Mouse (Mus musculus) stomach, embryonic 14.5 days (tissue): ENCODE results near the gene 6330409D20Rik. TPM values are rescaled to one million over a fixed set of nuclear protein-coding genes. Genes with fewer than 3 reads are reported as not detected.

Experiments used
- ATAC-seq: fragments of 200-750 bp; cut with Nextera tagmentation; 2 replicates; pipeline ENCODE4 v1.8.0; 2017; ENCODE audit warnings: low read depth, moderate TSS enrichment; ENCODE audit not compliant: insufficient number of reproducible peaks, insufficient read depth, low FRiP score
- H3K27ac ChIP-seq: fragments of 300-500 bp; sonication (generic); 2 replicates; pipeline ENCODE4 v1.5.1; 2014; ENCODE audit warnings: mild to moderate bottlenecking, low read length, moderate library complexity, mixed read lengths
- H3K27me3 ChIP-seq: fragments of 300-500 bp; sonication (generic); 2 replicates; pipeline ENCODE4 v1.6.1; 2014; ENCODE audit warnings: low read length, control low read depth, mixed read lengths; ENCODE audit not compliant: control insufficient read depth, insufficient read depth
- H3K36me3 ChIP-seq: fragments of 300-500 bp; sonication (generic); 2 replicates; pipeline ENCODE4 v1.6.1; 2014; ENCODE audit warnings: mild to moderate bottlenecking, control low read depth, low read length, moderate library complexity, mixed read lengths; ENCODE audit not compliant: control insufficient read depth, insufficient read depth
- H3K4me1 ChIP-seq: fragments of 300-500 bp; sonication (generic); 2 replicates; pipeline ENCODE4 v1.6.1; 2014; ENCODE audit warnings: low read length, control low read depth, mixed read lengths; ENCODE audit not compliant: control insufficient read depth, insufficient read depth
- H3K4me2 ChIP-seq: fragments of 300-500 bp; sonication (generic); replicated peaks from 2 replicates; pipeline ENCODE4 v1.6.1; 2014; ENCODE audit warnings: low read depth, low read length, control low read depth
- H3K4me3 ChIP-seq: fragments of 300-500 bp; sonication (generic); 2 replicates; pipeline ENCODE4 v1.5.1; 2014; ENCODE audit warnings: low read depth, low read length, control low read depth
- H3K9ac ChIP-seq: fragments of 300-500 bp; sonication (generic); replicated peaks from 2 replicates; pipeline ENCODE4 v1.6.1; 2014; ENCODE audit warnings: low read depth, mild to moderate bottlenecking, control low read depth, low read length, moderate library complexity, mixed read lengths
- H3K9me3 ChIP-seq: fragments of 300-500 bp; sonication (generic); 2 replicates; pipeline ENCODE4 v1.6.1; 2016; ENCODE audit warnings: low read depth, low read length, control low read depth; ENCODE audit not compliant: control insufficient read depth
- WGBS: fragments of 180-500 bp; shearing (Covaris S2); extraction: QIAGEN DNeasy Blood & Tissue Kit; methylation state at CpG from one replicate; pipeline ENCODE4 v1.1.7; 2014; 5-methylcytosine and 5-hydroxymethylcytosine counted together
- polyA plus RNA-seq: library from polyadenylated mRNA; unstranded; fragments of >200 nt; fragmentation: Nextera tagmentation; extraction: Ambion mirVana; gene quantifications from 2 replicates; pipeline ENCODE4 v1.2.1, GENCODE M21; 2014

6330409D20Rik gene
- polyA plus RNA-seq, 1 experiment from 2014 or later = 0.67 TPM

- no peak for ATAC-seq
- H3K4me2 ChIP-seq = peak overlapping the region; percentile 76
- no peaks in the 10 kb centered on the region for H3K9me3 ChIP-seq
- H3K27me3 ChIP-seq = no peaks in the 10 kb centered on the region
- H3K9ac ChIP-seq = 0 out of 2 replicates have a peak overlapping the region, but pooled peaks have one; percentile 10
- H3K4me1 ChIP-seq = no peaks in the 10 kb centered on the region
- H3K27ac ChIP-seq = no peak overlapping the region
- no peaks in the 10 kb centered on the region for H3K36me3 ChIP-seq
- 24% methylated on average over 22 of the region's 22 CpGs for WGBS
- H3K4me3 ChIP-seq = peak overlapping the region; percentile 51
Measured at GRCm38 (mm10) chr2:32776192-32776591, 35.4 kb upstream of the 6330409D20Rik start.

GRCm38 (mm10) chr2:32775359-32776074 lies 34.7 kb upstream of the 6330409D20Rik start, which contains the start of the genes Ttc16 and Ptrh1:
TSS of gene Ttc16 (minus strand) at chr2:32775633.
TSS of gene Ptrh1 (plus strand) at chr2:32775786.
- WGBS = under 1% methylated on average over 46 of the region's 46 CpGs
- Histone ChIP-seq H3K27ac (0 out of 2 replicates have a peak within 1 kb of the TSS, but pooled peaks have one; percentile 23), H3K4me3 (peak within 1 kb of the TSS; percentile 51), H3K4me2 (peak within 1 kb of the TSS; percentile 76), H3K9me3 (no peaks in the 10 kb centered on the region), H3K27me3 (no peaks in the 10 kb centered on the region), H3K9ac (0 out of 2 replicates have a peak within 1 kb of the TSS, but pooled peaks have one; percentile 10), H3K36me3 (no peaks in the 10 kb centered on the region), H3K4me1 (no peaks in the 10 kb centered on the region)
- ATAC-seq = peak; percentile 96

GRCm38 (mm10) chr2:32772626-32773279 lies 31.9 kb upstream of the 6330409D20Rik start:
- WGBS = 75% methylated on average over 8 of the region's 8 CpGs

GRCm38 (mm10) chr2:32771886-32772285 lies 31.1 kb upstream of the 6330409D20Rik start:
- Histone ChIP-seq H3K4me1 (no peaks in the 10 kb centered on the region), H3K9me3 (no peaks in the 10 kb centered on the region), H3K36me3 (no peaks in the 10 kb centered on the region), H3K27ac (no peak overlapping the region), H3K27me3 (no peaks in the 10 kb centered on the region), H3K4me3 (no peak overlapping the region), H3K9ac (no peak overlapping the region), H3K4me2 (no peak overlapping the region)
- WGBS = 30% methylated on average over 12 of the region's 12 CpGs
- no peak for ATAC-seq

More at GRCm38 (mm10) chr2:32772626-32773279, 31.9 kb upstream of the 6330409D20Rik start:
- Histone ChIP-seq H3K27ac (no peak overlapping the region), H3K27me3 (no peaks in the 10 kb centered on the region), H3K4me3 (no peak overlapping the region), H3K36me3 (no peaks in the 10 kb centered on the region), H3K9me3 (no peaks in the 10 kb centered on the region), H3K9ac (no peak overlapping the region), H3K4me1 (no peaks in the 10 kb centered on the region), H3K4me2 (no peak overlapping the region)
- no peak for ATAC-seq

- H3K9ac ChIP-seq = no peak overlapping the region
- no peaks in the 10 kb centered on the region for H3K36me3 ChIP-seq
- no peaks in the 10 kb centered on the region for H3K9me3 ChIP-seq
- H3K27ac ChIP-seq = no peak overlapping the region
- no peak overlapping the region for H3K4me2 ChIP-seq
- 79% methylated on average over 5 of the region's 5 CpGs for WGBS
- H3K27me3 ChIP-seq = no peaks in the 10 kb centered on the region
- ATAC-seq = no peak
- no peaks in the 10 kb centered on the region for H3K4me1 ChIP-seq
- no peak overlapping the region for H3K4me3 ChIP-seq
Measured at GRCm38 (mm10) chr2:32769327-32770085, 28.7 kb upstream of the 6330409D20Rik start.

- H3K9me3 ChIP-seq = no peaks in the 10 kb centered on the region
- no peak for ATAC-seq
- 51% methylated on average over 19 of the region's 19 CpGs for WGBS
- no peak overlapping the region for H3K9ac ChIP-seq
- no peak overlapping the region for H3K4me2 ChIP-seq
- H3K4me3 ChIP-seq = no peak overlapping the region
- H3K27me3 ChIP-seq = no peaks in the 10 kb centered on the region
- no peaks in the 10 kb centered on the region for H3K36me3 ChIP-seq
- H3K27ac ChIP-seq = no peak overlapping the region
- no peaks in the 10 kb centered on the region for H3K4me1 ChIP-seq
Measured at GRCm38 (mm10) chr2:32768661-32769285, 28.0 kb upstream of the 6330409D20Rik start.

- no peaks in the 10 kb centered on the region for H3K27me3 ChIP-seq
Measured at GRCm38 (mm10) chr2:32767241-32767640, 26.4 kb upstream of the 6330409D20Rik start.

GRCm38 (mm10) chr2:32763353-32763752 lies 22.5 kb upstream of the 6330409D20Rik start:
- Histone ChIP-seq H3K27me3 (no peaks in the 10 kb centered on the region), H3K36me3 (peaks cover 15% of the 10 kb centered on the region), H3K4me1 (no peaks in the 10 kb centered on the region), H3K27ac (no peak overlapping the region), H3K9ac (no peak overlapping the region), H3K9me3 (no peaks in the 10 kb centered on the region), H3K4me2 (no peak overlapping the region), H3K4me3 (no peak overlapping the region)
- no peak for ATAC-seq
- WGBS = 73% methylated on average over 3 of the region's 3 CpGs

More at GRCm38 (mm10) chr2:32767241-32767640, 26.4 kb upstream of the 6330409D20Rik start:
- Histone ChIP-seq H3K4me2 (no peak overlapping the region), H3K9ac (no peak overlapping the region), H3K4me1 (no peaks in the 10 kb centered on the region), H3K36me3 (peaks cover 4% of the 10 kb centered on the region; the same call in 1 of the 2 replicates), H3K27ac (no peak overlapping the region), H3K4me3 (no peak overlapping the region), H3K9me3 (no peaks in the 10 kb centered on the region)
- no peak for ATAC-seq
- 76% methylated on average over 12 of the region's 12 CpGs for WGBS
